Mouse (Mus musculus): Measurements from ENCODE around the gene Gm17332. TPM values are rescaled to one million over a fixed set of nuclear protein-coding genes. Genes with fewer than 3 reads are reported as not detected.
"Not testable (repeated sequence)": the region's sequence is repeated elsewhere in the genome, so short reads cannot be mapped to it uniquely, and the experiment has no call there.

Gene Gm17332
- total and polyA plus RNA-seq, 3 experiments = not detected

- Histone ChIP-seq H3K4me1 (ENCODE audit: control insufficient read depth, insufficient read depth, low read length) (no peaks in the 10 kb centered on the region), H3K27me3 (ENCODE audit: control insufficient read depth, insufficient read depth, low read length) (no peaks in the 10 kb centered on the region), H3K79me2 (replicated peaks; ENCODE audit: control insufficient read depth, insufficient read depth, low read length) (no peaks in the 10 kb centered on the region), H3K27ac (no peak overlapping the region), H3K36me3 (ENCODE audit: control insufficient read depth, insufficient read depth, low read length) (no peaks in the 10 kb centered on the region), H3K4me3 (no peak overlapping the region), H3K9ac (ENCODE audit: low read depth, low read length) (no peak overlapping the region)
- 9% methylated on average over 4 of the region's 4 CpGs for WGBS
- no peak for TF ChIP-seq POLR2A (IDR thresholded peaks at IDR 0.05; ENCODE audit: insufficient read depth, low read depth, low read length)
- no peak for TF ChIP-seq CTCF (IDR thresholded peaks at IDR 0.05)
- no peak for TF ChIP-seq EP300 (IDR thresholded peaks at IDR 0.05; ENCODE audit: insufficient read depth, low read depth, low read length)
- DNase-seq = peak in 1 of 2 experiments; percentile 50
- intact Hi-C loops (cut with DNase I) = no loop called here
Measured at GRCm38 (mm10) chr11:31170052-31170646, 12.1 kb downstream of the Gm17332 start.

GRCm38 (mm10) chr11:31169161-31170051, 12.9 kb downstream of the Gm17332 start:
- intact Hi-C loops (cut with DNase I) = no loop called here
- Histone ChIP-seq H3K4me3 (0 out of 2 replicates have a peak overlapping the region, but pooled peaks have one; percentile 14), H3K9ac (ENCODE audit: low read depth, low read length) (0 out of 2 replicates have a peak overlapping the region, but pooled peaks have one; percentile 11), H3K79me2 (replicated peaks; ENCODE audit: control insufficient read depth, insufficient read depth, low read length) (no peaks in the 10 kb centered on the region), H3K27me3 (ENCODE audit: control insufficient read depth, insufficient read depth, low read length) (no peaks in the 10 kb centered on the region), H3K36me3 (ENCODE audit: control insufficient read depth, insufficient read depth, low read length) (no peaks in the 10 kb centered on the region), H3K27ac (no peak overlapping the region; the same call in 1 of the 2 replicates), H3K4me1 (ENCODE audit: control insufficient read depth, insufficient read depth, low read length) (no peaks in the 10 kb centered on the region)
- WGBS = 3% methylated on average over 21 of the region's 21 CpGs
- peak; percentile 20 to 26 for DNase-seq
- no peak for TF ChIP-seq POLR2A (IDR thresholded peaks at IDR 0.05; ENCODE audit: insufficient read depth, low read depth, low read length)

- DNase-seq = no peak
- Histone ChIP-seq H3K79me2 (replicated peaks; ENCODE audit: control insufficient read depth, insufficient read depth, low read length) (no peaks in the 10 kb centered on the region), H3K27me3 (ENCODE audit: control insufficient read depth, insufficient read depth, low read length) (no peaks in the 10 kb centered on the region), H3K9ac (ENCODE audit: low read depth, low read length) (no peak overlapping the region), H3K4me3 (no peak overlapping the region), H3K36me3 (ENCODE audit: control insufficient read depth, insufficient read depth, low read length) (no peaks in the 10 kb centered on the region), H3K27ac (no peak overlapping the region; the same call in 1 of the 2 replicates), H3K4me1 (ENCODE audit: control insufficient read depth, insufficient read depth, low read length) (no peaks in the 10 kb centered on the region)
- 24% methylated on average over 2 of the region's 2 CpGs for WGBS
- intact Hi-C loops (cut with DNase I) = no loop called here
- no peak for TF ChIP-seq POLR2A (IDR thresholded peaks at IDR 0.05; ENCODE audit: insufficient read depth, low read depth, low read length)
- no peak for TF ChIP-seq CTCF (IDR thresholded peaks at IDR 0.05)
- no peak for TF ChIP-seq EP300 (IDR thresholded peaks at IDR 0.05; ENCODE audit: insufficient read depth, low read depth, low read length)
Measured at GRCm38 (mm10) chr11:31168831-31169160, 13.5 kb downstream of the Gm17332 start.

DNA sequence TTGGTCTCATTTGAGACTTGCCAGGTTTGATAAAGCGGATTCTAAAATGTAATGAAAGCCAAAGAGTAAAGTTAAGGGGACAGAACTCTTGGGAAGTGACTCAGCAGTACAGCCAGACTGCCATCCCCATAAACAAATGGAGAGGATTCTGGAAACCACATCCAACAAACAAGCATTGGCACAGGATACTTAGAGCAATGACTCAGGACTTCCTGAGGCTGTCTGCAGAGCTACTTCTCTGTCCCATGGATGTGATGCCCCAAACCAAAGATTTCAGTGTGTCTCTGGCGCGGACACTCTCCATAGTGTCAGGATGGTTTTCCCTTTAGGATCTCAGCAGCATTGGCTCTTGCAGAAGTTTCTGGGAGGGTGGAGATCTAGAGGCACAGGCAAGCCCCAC, 25.2 kb downstream of the Gm17332 start:
- intact Hi-C loops (cut with DNase I) = no loop called here
- peak in 1 of 2 experiments; percentile 3 for DNase-seq
- Histone ChIP-seq H3K9ac (ENCODE audit: low read depth, low read length) (no peak overlapping the region), H3K27me3 (ENCODE audit: control insufficient read depth, insufficient read depth, low read length) (no peaks in the 10 kb centered on the region), H3K36me3 (ENCODE audit: control insufficient read depth, insufficient read depth, low read length) (no peaks in the 10 kb centered on the region), H3K27ac (no peak overlapping the region), H3K79me2 (replicated peaks; ENCODE audit: control insufficient read depth, insufficient read depth, low read length) (no peaks in the 10 kb centered on the region), H3K4me3 (no peak overlapping the region), H3K4me1 (ENCODE audit: control insufficient read depth, insufficient read depth, low read length) (no peaks in the 10 kb centered on the region)
- WGBS = 67% methylated on average over 3 of the region's 3 CpGs
- TF ChIP-seq CTCF (IDR thresholded peaks at IDR 0.05) = no peak
- no peak for TF ChIP-seq EP300 (IDR thresholded peaks at IDR 0.05; ENCODE audit: insufficient read depth, low read depth, low read length)

DNA sequence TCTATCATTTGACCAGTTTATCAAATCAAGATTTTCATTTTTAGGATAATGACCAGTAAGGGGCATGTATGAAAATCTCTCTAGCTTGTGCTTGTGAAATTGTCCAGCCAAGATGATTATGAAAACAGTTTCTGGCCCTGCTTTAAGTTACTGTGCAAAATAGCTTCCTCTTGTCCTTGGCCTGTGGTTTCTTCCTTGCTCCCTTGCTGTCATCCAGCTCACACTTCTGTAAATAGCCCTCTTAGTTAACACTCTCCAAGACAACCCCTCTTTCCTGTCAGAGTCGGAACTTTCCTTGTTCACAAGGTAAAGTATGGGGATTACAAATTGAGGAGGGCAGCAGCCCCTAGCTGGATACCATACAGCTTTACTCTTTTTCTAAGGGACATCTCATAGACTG, 43.9 kb downstream of the Gm17332 start:
- WGBS = 17% methylated on average over 1 of the region's 1 CpGs
- H3K27ac ChIP-seq; H3K4me3 ChIP-seq; H3K4me1 ChIP-seq (ENCODE audit: control insufficient read depth, insufficient read depth, low read length); H3K79me2 ChIP-seq (replicated peaks; ENCODE audit: control insufficient read depth, insufficient read depth, low read length); H3K36me3 ChIP-seq (ENCODE audit: control insufficient read depth, insufficient read depth, low read length); DNase-seq; intact Hi-C loops (cut with DNase I); H3K9ac ChIP-seq (ENCODE audit: low read depth, low read length); H3K27me3 ChIP-seq (ENCODE audit: control insufficient read depth, insufficient read depth, low read length): not testable (repeated sequence)

DNA sequence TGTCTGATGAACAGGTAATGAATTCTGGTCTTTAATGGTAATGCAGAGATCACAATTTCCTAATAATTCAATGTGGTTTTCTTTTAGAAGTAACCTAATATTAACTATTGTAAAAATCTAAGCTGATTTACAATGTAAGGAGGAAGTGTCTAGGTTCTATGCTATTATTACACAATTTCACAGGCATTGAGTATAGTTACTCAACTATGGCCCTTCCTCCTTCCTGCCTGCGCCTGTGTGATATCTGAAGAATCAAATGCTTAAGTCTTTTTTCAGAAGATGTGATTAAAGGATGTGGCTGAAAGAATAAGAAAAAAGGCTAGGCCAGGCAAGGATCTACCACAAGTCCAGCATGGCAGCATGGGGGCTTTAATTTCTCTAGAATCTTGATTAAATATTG, 47.4 kb downstream of the Gm17332 start:
- H3K4me1 ChIP-seq (ENCODE audit: control insufficient read depth, insufficient read depth, low read length); DNase-seq; H3K4me3 ChIP-seq; H3K36me3 ChIP-seq (ENCODE audit: control insufficient read depth, insufficient read depth, low read length); H3K27ac ChIP-seq; H3K79me2 ChIP-seq (replicated peaks; ENCODE audit: control insufficient read depth, insufficient read depth, low read length); H3K9ac ChIP-seq (ENCODE audit: low read depth, low read length); H3K27me3 ChIP-seq (ENCODE audit: control insufficient read depth, insufficient read depth, low read length); intact Hi-C loops (cut with DNase I): not testable (repeated sequence)
- 59% methylated on average over 1 of the region's 1 CpGs for whole genome bisulfite sequencing

GRCm38 (mm10) chr11:31133726-31134125, 48.5 kb downstream of the Gm17332 start:
- H3K36me3 ChIP-seq (ENCODE audit: control insufficient read depth, insufficient read depth, low read length); H3K4me1 ChIP-seq (ENCODE audit: control insufficient read depth, insufficient read depth, low read length); H3K27ac ChIP-seq; H3K4me3 ChIP-seq; H3K79me2 ChIP-seq (replicated peaks; ENCODE audit: control insufficient read depth, insufficient read depth, low read length); intact Hi-C loops (cut with DNase I); H3K27me3 ChIP-seq (ENCODE audit: control insufficient read depth, insufficient read depth, low read length); H3K9ac ChIP-seq (ENCODE audit: low read depth, low read length); DNase-seq: not testable (repeated sequence)
- WGBS = 48% methylated on average over 4 of the region's 4 CpGs
